Mouse (Mus musculus) erythroblast, embryonic 14.5 days (primary cell): ENCODE measurements around the gene Tmem45b. TPM values are rescaled to one million over a fixed set of nuclear protein-coding genes. Genes with fewer than 3 reads are reported as not detected.

Source experiments
- H3K27me3 ChIP-seq: 2 replicates; pipeline ENCODE4 v1.6.1; 2012; ENCODE audit warnings: inconsistent platforms; ENCODE audit not compliant: control insufficient read depth
- H3K36me3 ChIP-seq: 2 replicates; pipeline ENCODE4 v1.6.1; 2012; ENCODE audit warnings: mild to moderate bottlenecking, inconsistent platforms; ENCODE audit not compliant: control insufficient read depth
- H3K4me1 ChIP-seq: 2 replicates; pipeline ENCODE4 v1.6.1; 2012; ENCODE audit warnings: inconsistent platforms; ENCODE audit not compliant: control insufficient read depth
- H3K4me3 ChIP-seq: replicated peaks from 2 replicates; pipeline ENCODE3; 2012; ENCODE audit warnings: moderate library complexity, mild to moderate bottlenecking, inconsistent platforms
- H3K9me3 ChIP-seq: 2 replicates; pipeline ENCODE4 v1.6.1; 2012; ENCODE audit warnings: low read length, inconsistent platforms, mixed read lengths; ENCODE audit not compliant: control insufficient read depth
- GATA1 ChIP-seq: IDR thresholded peaks from 2 replicates; pipeline ENCODE4 v1.6.1; 2012; ENCODE audit warnings: low read length, inconsistent platforms, mixed read lengths
- TAL1 ChIP-seq: IDR thresholded peaks from 3 replicates; pipeline ENCODE4 v1.6.1; 2012; ENCODE audit warnings: low read length, inconsistent platforms, mixed read lengths
- polyA plus RNA-seq: library from polyadenylated mRNA; stranded (reverse); fragments of >175 nt; gene quantifications from 2 replicates; pipeline ENCODE4 v1.2.3, GENCODE M21; 2012

Tmem45b gene
- polyA plus RNA-seq, 1 experiment, result not detected

DNA sequence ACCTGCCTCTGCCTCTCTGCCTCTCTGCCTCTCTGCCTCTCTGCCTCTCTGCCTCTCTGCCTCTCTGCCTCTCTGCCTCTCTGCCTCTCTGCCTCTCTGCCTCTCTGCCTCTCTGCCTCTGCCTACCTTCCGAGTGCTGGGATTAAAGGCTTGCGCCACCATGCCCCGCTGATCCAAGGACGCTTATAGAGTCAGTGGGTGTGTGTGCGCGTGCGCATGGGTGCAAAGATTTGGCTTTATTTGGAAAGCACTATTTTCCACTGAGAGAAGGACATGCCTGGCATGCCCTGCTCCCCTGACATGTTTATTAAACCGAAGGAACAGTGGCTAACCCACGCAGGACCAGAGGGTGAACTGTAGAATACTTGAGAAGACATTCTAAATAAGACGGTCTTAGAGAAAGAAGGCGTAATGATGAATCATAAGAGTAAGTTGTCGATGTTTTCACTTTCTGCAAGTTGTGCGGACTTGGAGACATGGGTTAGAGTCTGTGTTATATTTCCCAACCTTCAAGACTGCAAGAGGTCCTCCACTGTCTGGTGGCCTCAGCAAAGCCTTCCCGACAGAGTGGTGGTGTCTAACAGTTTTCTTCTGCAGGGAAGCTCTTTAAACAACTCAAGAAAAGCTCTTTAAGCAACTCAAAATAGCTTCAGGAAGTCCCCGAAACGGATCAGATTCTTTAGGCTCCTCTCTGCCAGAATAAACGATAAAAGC lies 79.3 kb downstream of the Tmem45b start:
- TF ChIP-seq TAL1 (no peak), GATA1 (no peak)
- peak overlapping the region; percentile 94 for H3K4me3 ChIP-seq

DNA sequence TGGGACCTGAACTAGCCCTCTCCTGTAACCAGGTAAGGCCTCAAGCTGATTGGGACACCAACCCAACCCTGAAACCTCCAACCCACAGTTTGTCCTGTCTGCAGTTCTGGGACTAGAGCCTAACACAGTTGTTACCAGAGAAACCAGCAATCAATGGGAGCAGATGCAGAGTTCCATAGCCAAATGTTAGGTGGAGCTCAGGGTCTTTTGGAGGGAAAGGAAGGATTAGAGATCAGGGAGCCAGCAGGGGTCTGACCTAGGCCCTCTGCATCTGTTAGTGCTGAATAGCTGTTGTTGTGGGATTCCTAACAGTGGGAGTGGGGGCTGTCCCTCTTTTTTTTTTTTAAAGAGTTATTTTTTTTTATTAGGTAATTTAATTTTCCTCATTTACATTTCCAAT lies 87.6 kb downstream of the Tmem45b start:
- H3K27me3 ChIP-seq, result no peaks in the 10 kb centered on the region
- TF ChIP-seq GATA1 (no peak), TAL1 (no peak)
- peaks cover 34% of the 10 kb centered on the region for H3K36me3 ChIP-seq
- no peak overlapping the region for H3K4me3 ChIP-seq
- no peaks in the 10 kb centered on the region for H3K9me3 ChIP-seq
- no peaks in the 10 kb centered on the region for H3K4me1 ChIP-seq

More for the DNA sequence above, 79.3 kb downstream of the Tmem45b start:
- Histone ChIP-seq H3K27me3 (no peaks in the 10 kb centered on the region), H3K36me3 (peaks cover 15% of the 10 kb centered on the region), H3K9me3 (no peaks in the 10 kb centered on the region), H3K4me1 (peaks cover 29% of the 10 kb centered on the region)

Other genes starting within 250 kb of the Tmem45b start
- gene Prdm10, start 183.9 kb downstream of the Tmem45b start, polyA plus RNA-seq, result 0.16 and 0.29 TPM in 2 replicates
- gene Nfrkb, start 78.3 kb downstream of the Tmem45b start, polyA plus RNA-seq, result 0.22 and 0.44 TPM in 2 replicates